13 mouse cellular contexts compared by ENCODE assay signal in genomic region chr13:42331104-42331503, GRCm38 (mm10).
"Had no signal": no experiment of that assay in that cellular context is flagged by ENCODE, and none has a peak within 500 bp of the region (broad histone marks: within the 10 kb centered on the region; RNA-seq: fewer than 3 reads in every experiment).

No protein-coding gene starts in this region.

- DNase-seq: gastrocnemius, postnatal 14 days; heart, adult 11 months; heart, adult 2 months; heart, postnatal 14 days; heart, postnatal 36 days; kidney, adult 11 months; kidney, adult 2 months; kidney, adult 9 months; kidney, postnatal 25 days; kidney, postnatal 4 days had no signal

- ATAC-seq: hindbrain, postnatal 0 days; intestine, embryonic 16.5 days; liver, embryonic 12.5 days had no signal
